Mouse (Mus musculus): Measurements from ENCODE around the gene Mars.

GRCm38 (mm10) chr10:127349810-127350209 is 38.2 kb upstream of the Mars start:
- TF ChIP-seq CTCF (IDR thresholded peaks at IDR 0.05; ENCODE audit: control insufficient read depth, insufficient read depth, insufficient replicate concordance, low read depth, low read length) (no peak), POLR2A (IDR thresholded peaks at IDR 0.05; ENCODE audit: control insufficient read depth, low read depth, low read length) (no peak)

Data from testis, adult 2 months (tissue).